Mouse (Mus musculus) liver, embryonic 11.5 days (tissue): Measurements from ENCODE around the gene Efcc1. TPM values are rescaled to one million over a fixed set of nuclear protein-coding genes. Genes with fewer than 3 reads are reported as not detected.
"Not testable (repeated sequence)": the region's sequence is repeated elsewhere in the genome, so short reads cannot be mapped to it uniquely, and the experiment has no call there.

Experiments used
- ATAC-seq: fragments of 200-750 bp; cut with Nextera tagmentation; replicated peaks from 2 replicates; pipeline ENCODE4 v1.8.0; 2017; ENCODE audit warnings: moderate number of reproducible peaks, mild to moderate bottlenecking, moderate TSS enrichment, moderate library complexity; ENCODE audit not compliant: low FRiP score
- DNase-seq: peaks from one replicate; pipeline ENCODE4 v3.0.0-alpha.2; 2017; ENCODE audit warnings: low spot score
- H3K27ac ChIP-seq: fragments of 300-500 bp; sonication (generic); 2 replicates; pipeline ENCODE4 v1.5.1; 2014; ENCODE audit warnings: mild to moderate bottlenecking, low read depth, low read length, control low read depth
- H3K27me3 ChIP-seq: fragments of 300-500 bp; sonication (generic); replicated peaks from 2 replicates; pipeline ENCODE4 v1.6.1; 2014; ENCODE audit warnings: low read length, mixed read lengths; ENCODE audit not compliant: control insufficient read depth, insufficient read depth
- H3K36me3 ChIP-seq: fragments of 300-500 bp; sonication (generic); 2 replicates; pipeline ENCODE4 v1.6.1; 2014; ENCODE audit warnings: mild to moderate bottlenecking, low read length, moderate library complexity, mixed read lengths; ENCODE audit not compliant: control insufficient read depth, insufficient read depth
- H3K4me1 ChIP-seq: fragments of 300-500 bp; sonication (generic); replicated peaks from 2 replicates; pipeline ENCODE4 v1.6.1; 2014; ENCODE audit warnings: low read length, mixed read lengths; ENCODE audit not compliant: control insufficient read depth, insufficient read depth
- H3K4me2 ChIP-seq: fragments of 300-500 bp; sonication (generic); 2 replicates; pipeline ENCODE4 v1.6.1; 2014; ENCODE audit warnings: mild to moderate bottlenecking, control low read depth, moderate library complexity
- H3K4me3 ChIP-seq: fragments of 300-500 bp; sonication (generic); 2 replicates; pipeline ENCODE4 v1.5.1; 2014; ENCODE audit warnings: low read depth, low read length, control low read depth
- H3K9ac ChIP-seq: fragments of 300-500 bp; sonication (generic); 2 replicates; pipeline ENCODE4 v1.6.1; 2014; ENCODE audit warnings: low read depth, low read length, control low read depth
- H3K9me3 ChIP-seq: fragments of 300-500 bp; sonication (generic); 2 replicates; pipeline ENCODE4 v1.6.1; 2016; ENCODE audit warnings: low read length, inconsistent platforms, mixed read lengths; ENCODE audit not compliant: control insufficient read depth
- WGBS: fragments of 180-500 bp; shearing (Covaris S2); extraction: QIAGEN DNeasy Blood & Tissue Kit; methylation state at CpG from one replicate; pipeline ENCODE4 v1.1.7; 2014; 5-methylcytosine and 5-hydroxymethylcytosine counted together
- polyA plus RNA-seq: library from polyadenylated mRNA; unstranded; fragments of >200 nt; fragmentation: Nextera tagmentation; extraction: Ambion mirVana; gene quantifications from 2 replicates; pipeline ENCODE4 v1.2.1, GENCODE M21; 2014

Efcc1 gene
- polyA plus RNA-seq, 1 experiment from 2014 or later, result 0.45 TPM

- Histone ChIP-seq H3K4me1 (peaks cover 11% of the 10 kb centered on the region), H3K9ac (peak overlapping the region; percentile 50), H3K36me3 (no peaks in the 10 kb centered on the region), H3K9me3 (no peaks in the 10 kb centered on the region), H3K4me2 (peak overlapping the region; percentile 54), H3K27me3 (no peaks in the 10 kb centered on the region), H3K4me3 (no peak overlapping the region), H3K27ac (peak overlapping the region; percentile 85)
- ATAC-seq, result peak; percentile 99
- 52% methylated on average over 4 of the region's 4 CpGs for WGBS
- DNase-seq, result peak; percentile 47
These were observed 33.0 kb downstream of the Efcc1 start for GRCm38 (mm10) chr6:87763376-87764280.

DNA sequence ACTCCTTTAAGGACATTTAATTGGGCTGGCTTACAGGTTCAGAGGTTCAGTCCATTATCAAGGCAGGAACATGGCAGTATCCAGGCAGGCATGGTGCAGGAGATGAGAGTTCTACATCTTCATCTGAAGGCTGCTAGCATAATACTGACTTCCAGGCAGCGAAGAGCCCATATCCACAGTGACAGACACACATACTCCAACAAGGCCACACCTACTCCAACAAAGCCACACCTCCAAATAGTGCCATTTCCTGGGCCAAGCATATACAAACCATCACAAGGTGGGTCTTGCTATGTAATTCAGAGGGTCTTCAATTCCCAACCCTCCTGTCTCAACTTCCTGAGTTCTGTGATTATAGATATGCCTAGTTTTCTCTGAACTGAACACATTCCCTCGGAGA lies 33.6 kb downstream of the Efcc1 start:
- not testable (repeated sequence) for H3K36me3 ChIP-seq, H3K4me2 ChIP-seq, H3K27ac ChIP-seq, ATAC-seq, H3K4me3 ChIP-seq, H3K9ac ChIP-seq, H3K27me3 ChIP-seq, H3K9me3 ChIP-seq
- peak; percentile 29 for DNase-seq
- 92% methylated on average over 2 of the region's 2 CpGs for WGBS
- peaks cover 11% of the 10 kb centered on the region for H3K4me1 ChIP-seq

- Histone ChIP-seq H3K9me3 (no peaks in the 10 kb centered on the region), H3K27ac (no peak overlapping the region), H3K27me3 (no peaks in the 10 kb centered on the region), H3K4me2 (no peak overlapping the region), H3K9ac (no peak overlapping the region), H3K4me1 (no peaks in the 10 kb centered on the region), H3K36me3 (no peaks in the 10 kb centered on the region), H3K4me3 (no peak overlapping the region)
- ATAC-seq (0 out of 2 replicates have a peak, but pooled peaks have one; percentile 45), DNase-seq (peak; percentile 28)
- WGBS, result 54% methylated on average over 8 of the region's 8 CpGs
These were observed 40.0 kb downstream of the Efcc1 start for GRCm38 (mm10) chr6:87770626-87771025.

DNA sequence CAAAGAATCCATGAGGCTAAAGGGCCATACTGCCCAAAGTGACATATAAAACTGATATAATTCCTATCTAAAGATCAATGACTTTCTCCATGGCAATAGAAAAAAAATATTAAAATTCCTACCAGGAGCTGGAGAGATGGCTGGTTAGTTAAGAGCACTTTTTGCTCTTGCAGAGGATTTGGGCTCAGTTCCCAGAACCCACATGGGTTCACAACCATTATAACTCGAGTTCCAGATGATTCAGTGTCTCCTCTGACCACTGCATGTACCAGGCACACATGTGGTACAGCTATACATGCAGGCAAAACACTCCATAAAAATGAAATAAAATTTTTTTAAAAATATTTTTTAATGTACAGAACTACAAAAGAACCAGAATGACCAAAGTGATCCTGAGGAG lies 43.8 kb downstream of the Efcc1 start:
- ATAC-seq (no peak), DNase-seq (no peak)
- Histone ChIP-seq H3K9ac (no peak overlapping the region), H3K4me1 (peaks cover 25% of the 10 kb centered on the region), H3K27me3 (no peaks in the 10 kb centered on the region), H3K9me3 (no peaks in the 10 kb centered on the region), H3K4me2 (no peak overlapping the region), H3K36me3 (no peaks in the 10 kb centered on the region), H3K4me3 (no peak overlapping the region), H3K27ac (no peak overlapping the region)
- WGBS, result 56% methylated on average over 1 of the region's 1 CpGs

GRCm38 (mm10) chr6:87774909-87775308 lies 44.2 kb downstream of the Efcc1 start:
- H3K4me2 ChIP-seq, result no peak overlapping the region

GRCm38 (mm10) chr6:87775588-87776245 lies 45.0 kb downstream of the Efcc1 start:
- Histone ChIP-seq H3K36me3 (no peaks in the 10 kb centered on the region), H3K4me2 (peak overlapping the region; percentile 51), H3K4me3 (0 out of 2 replicates have a peak overlapping the region, but pooled peaks have one; percentile 14), H3K9me3 (no peaks in the 10 kb centered on the region), H3K27me3 (no peaks in the 10 kb centered on the region), H3K4me1 (peaks cover 25% of the 10 kb centered on the region), H3K27ac (peak overlapping the region; percentile 94), H3K9ac (peak overlapping the region; percentile 45; the same call in 1 of the 2 replicates)
- ATAC-seq, result peak; percentile 98
- no peak for DNase-seq
- WGBS, result 35% methylated on average over 3 of the region's 3 CpGs

More at GRCm38 (mm10) chr6:87774909-87775308, 44.2 kb downstream of the Efcc1 start:
- ATAC-seq (no peak), DNase-seq (no peak)
- Histone ChIP-seq H3K4me1 (peaks cover 25% of the 10 kb centered on the region), H3K9me3 (no peaks in the 10 kb centered on the region), H3K36me3 (no peaks in the 10 kb centered on the region), H3K4me3 (no peak overlapping the region), H3K9ac (no peak overlapping the region), H3K27me3 (no peaks in the 10 kb centered on the region), H3K27ac (no peak overlapping the region)
- WGBS, result 61% methylated on average over 9 of the region's 9 CpGs

DNA sequence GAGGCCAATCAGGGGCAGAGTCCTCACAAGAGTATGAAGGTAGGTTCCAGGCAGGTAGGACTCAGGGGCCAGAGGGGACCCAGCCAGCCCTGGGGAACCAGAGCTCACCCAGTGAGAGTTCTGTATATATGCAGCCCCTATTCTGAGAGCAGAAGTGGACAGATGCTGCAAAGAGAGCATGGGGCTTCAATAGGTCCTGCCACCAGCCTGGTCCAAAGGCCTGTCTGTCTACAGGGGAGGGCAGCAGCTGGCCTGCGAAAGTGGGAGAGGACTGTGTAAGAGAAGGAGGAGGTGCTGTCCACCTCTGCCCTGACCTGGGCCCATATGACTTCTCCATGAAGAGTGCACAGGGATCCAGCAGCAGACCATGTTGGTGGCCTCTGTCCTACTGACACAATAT lies 46.0 kb downstream of the Efcc1 start:
- Histone ChIP-seq H3K36me3 (no peaks in the 10 kb centered on the region), H3K4me2 (peak overlapping the region; percentile 51), H3K4me1 (peaks cover 25% of the 10 kb centered on the region), H3K9ac (peak overlapping the region; percentile 45), H3K4me3 (peak overlapping the region; percentile 14; the same call in 1 of the 2 replicates), H3K27ac (peak overlapping the region; percentile 94), H3K9me3 (no peaks in the 10 kb centered on the region), H3K27me3 (no peaks in the 10 kb centered on the region)
- DNase-seq (no peak), ATAC-seq (no peak; the same call in 1 of the 2 replicates)
- 75% methylated on average over 1 of the region's 1 CpGs for WGBS

- H3K4me1 ChIP-seq, result peaks cover 25% of the 10 kb centered on the region
- H3K27me3 ChIP-seq, result no peaks in the 10 kb centered on the region
- peak within 1 kb of the TSS; percentile 94 for H3K27ac ChIP-seq
- WGBS, result 46% methylated on average over 2 of the region's 2 CpGs
- no peaks in the 10 kb centered on the region for H3K9me3 ChIP-seq
- H3K4me2 ChIP-seq, result peak within 1 kb of the TSS; percentile 51
- ATAC-seq, result no peak
- no peaks in the 10 kb centered on the region for H3K36me3 ChIP-seq
- DNase-seq, result no peak
- peak within 1 kb of the TSS; percentile 18 for H3K4me3 ChIP-seq
- peak within 1 kb of the TSS; percentile 46 for H3K9ac ChIP-seq
These were observed 47.2 kb downstream of the Efcc1 start, which contains the start of gene Gp9 for GRCm38 (mm10) chr6:87777842-87778241. Gene Gp9 (plus strand): TSS chr6:87778072.
